Mouse (Mus musculus) megakaryocyte progenitor cell, adult 5-6 weeks (primary cell): ENCODE data around the gene Faf2. TPM values are rescaled to one million over a fixed set of nuclear protein-coding genes. Genes with fewer than 3 reads are reported as not detected.
A peak's percentile ranks its signal among the peaks of the same experiment; 100 is the strongest.

Experiments
- ATAC-seq: replicated peaks from 2 replicates; pipeline ENCODE4 v1.8.0; 2016; ENCODE audit warnings: mild to moderate bottlenecking, moderate TSS enrichment, inconsistent platforms; ENCODE audit not compliant: poor library complexity
- total RNA-seq, 2 experiments: library from RNA; stranded (forward) in 1 of 2; stranded (reverse) in 1 of 2; fragments of 157-497, 149-512 nt in 1 of 2; fragments of 200-1000 nt in 1 of 2; gene quantifications; 2 replicates each; pipeline versions ENCODE4 v1.2.3 to v1.2.4; 2015 to 2017

Gene Faf2
- total RNA-seq (2015) (40.8 and 43.9 TPM in 2 replicates), total RNA-seq (2017) (37.4 and 38.6 TPM in 2 replicates)

- ATAC-seq, result peak; percentile 99
Observed at GRCm38 (mm10) chr13:54621155-54621932, at the start of gene Faf2. Gene Faf2, plus strand, starts transcription at chr13:54621784.

DNA sequence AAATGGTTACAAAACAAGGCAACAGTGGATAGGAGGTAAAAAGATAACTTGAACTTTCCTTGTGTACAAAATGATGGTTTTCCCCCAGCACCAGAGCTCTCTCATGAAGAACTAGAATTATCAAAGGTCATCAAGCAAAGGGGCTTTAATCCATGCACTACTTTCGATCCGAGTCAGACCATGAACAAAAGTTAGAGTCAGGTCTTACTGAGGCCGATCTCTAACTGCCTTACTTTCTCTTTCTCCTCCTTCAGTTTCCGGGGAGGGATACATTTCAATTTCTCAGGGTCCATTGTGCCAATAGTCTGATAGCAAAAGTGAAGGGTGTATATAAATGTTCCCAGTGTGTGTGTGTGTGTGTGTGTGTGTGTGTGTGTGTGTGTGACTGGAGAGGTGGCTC lies 49.0 kb upstream of the Faf2 start:
- no peak for ATAC-seq

- peak; percentile 61 for ATAC-seq
Observed at GRCm38 (mm10) chr13:54574854-54575481, 46.6 kb upstream of the Faf2 start, which contains the start of gene Arl10. Gene Arl10, plus strand, starts transcription at chr13:54575015.

- no peak for ATAC-seq
Observed at GRCm38 (mm10) chr13:54575489-54575888, 46.1 kb upstream of the Faf2 start.

GRCm38 (mm10) chr13:54577652-54578507 lies 43.7 kb upstream of the Faf2 start:
- peak; percentile 76 for ATAC-seq

GRCm38 (mm10) chr13:54581385-54581784 lies 40.2 kb upstream of the Faf2 start:
- ATAC-seq, result no peak

DNA sequence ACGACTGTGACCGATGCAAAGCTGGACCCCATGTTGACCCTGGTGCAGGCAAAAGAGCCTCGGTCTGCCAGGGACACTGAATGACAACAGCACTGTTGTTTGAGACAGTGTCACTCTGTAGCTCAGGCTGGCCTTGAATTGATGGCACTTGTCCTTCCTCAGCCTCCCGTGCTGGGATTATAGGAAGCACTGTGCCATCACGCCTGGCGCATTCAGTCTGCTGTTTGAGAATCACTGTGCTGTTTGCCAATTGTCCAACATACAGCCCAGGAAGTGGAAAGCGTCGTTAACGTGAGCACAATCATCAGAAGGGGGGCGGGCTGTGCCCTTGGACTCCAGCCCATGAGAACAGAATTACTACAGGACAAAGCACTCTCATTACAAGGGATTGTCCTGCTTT lies 39.5 kb upstream of the Faf2 start:
- no peak for ATAC-seq

- ATAC-seq, result no peak
Observed at GRCm38 (mm10) chr13:54582860-54583259, 38.7 kb upstream of the Faf2 start.

DNA sequence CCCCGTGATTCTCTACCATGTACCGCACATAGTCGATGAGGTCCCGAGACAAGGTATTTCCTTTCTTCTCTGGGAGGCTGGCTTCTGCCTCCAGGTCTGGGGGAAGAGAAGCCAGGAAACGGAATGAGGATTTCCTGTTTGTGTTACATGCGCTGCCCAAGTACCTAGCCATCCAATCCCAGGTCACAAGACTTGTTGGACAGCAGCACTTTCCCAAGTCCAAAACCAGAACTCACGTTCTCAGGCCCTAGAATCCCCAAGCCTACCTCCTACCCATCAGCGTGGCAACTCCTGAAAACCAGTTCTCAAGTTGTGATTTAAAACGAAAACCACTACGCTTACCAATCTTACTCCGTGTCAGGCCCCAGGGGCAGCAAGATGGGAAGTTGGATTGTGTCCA lies 35.8 kb upstream of the Faf2 start:
- ATAC-seq, result no peak

DNA sequence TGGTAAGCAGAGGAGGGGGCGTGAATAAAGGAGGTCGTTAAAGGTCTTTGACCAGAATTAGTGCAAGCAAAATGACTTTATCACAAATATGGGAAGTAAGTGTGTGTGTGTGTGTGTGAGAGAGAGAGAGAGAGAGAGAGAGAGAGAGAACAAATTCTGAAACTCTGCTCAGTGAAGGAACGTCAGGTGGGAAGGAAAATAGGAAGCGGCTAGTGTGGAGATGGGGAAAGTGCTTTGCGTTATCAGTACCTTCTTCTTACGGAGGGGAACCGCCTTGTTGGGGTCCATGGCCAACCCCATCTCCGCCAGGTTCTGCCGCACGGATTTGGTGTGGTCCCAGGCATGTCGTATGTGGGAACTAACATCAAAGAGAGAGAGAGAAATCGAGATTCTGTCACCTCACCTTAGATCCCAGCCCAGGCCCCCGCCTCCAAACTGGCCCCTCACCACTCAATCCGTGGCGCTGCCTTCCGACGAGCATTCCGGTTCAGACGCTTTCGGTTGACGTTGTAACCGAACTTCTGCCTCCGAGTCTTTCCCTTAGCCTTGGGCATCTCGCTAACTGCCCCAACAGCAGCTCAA lies 32.1 kb upstream of the Faf2 start:
- peak; percentile 34 for ATAC-seq

GRCm38 (mm10) chr13:54589996-54590951 lies 31.3 kb upstream of the Faf2 start, which contains the start of the genes Nop16 and Higd2a:
Gene Nop16, minus strand, starts transcription at chr13:54590090.
Gene Higd2a, plus strand, starts transcription at chr13:54590207.
- peak; percentile 93 for ATAC-seq

DNA sequence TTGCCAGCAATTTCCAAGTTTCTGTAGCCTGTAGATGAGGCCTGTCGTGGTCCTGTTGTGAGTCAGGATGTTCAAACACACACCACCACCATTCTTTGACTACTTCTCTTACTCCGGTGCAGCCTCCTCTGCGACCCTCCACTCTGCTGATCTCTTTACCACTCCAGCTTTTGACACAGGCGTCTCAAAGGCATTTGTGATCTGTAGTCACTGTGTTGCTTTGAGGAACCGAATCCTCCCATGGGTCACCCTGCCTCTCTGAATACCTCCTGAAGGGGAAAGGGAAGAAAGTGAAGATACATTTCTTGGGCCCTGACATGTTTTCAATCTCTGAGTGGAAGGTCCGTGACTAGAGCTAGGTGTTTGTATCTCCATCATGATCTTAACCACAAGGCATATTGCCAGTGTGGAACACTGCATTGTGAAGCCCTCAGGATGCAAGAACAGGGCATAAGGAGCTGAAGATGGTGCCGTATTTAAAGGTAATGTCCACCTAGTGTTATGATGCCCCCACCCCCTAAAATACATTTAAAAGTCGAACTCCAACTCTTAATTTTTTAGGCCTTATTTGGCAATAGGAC lies 29.7 kb upstream of the Faf2 start:
- no peak for ATAC-seq

DNA sequence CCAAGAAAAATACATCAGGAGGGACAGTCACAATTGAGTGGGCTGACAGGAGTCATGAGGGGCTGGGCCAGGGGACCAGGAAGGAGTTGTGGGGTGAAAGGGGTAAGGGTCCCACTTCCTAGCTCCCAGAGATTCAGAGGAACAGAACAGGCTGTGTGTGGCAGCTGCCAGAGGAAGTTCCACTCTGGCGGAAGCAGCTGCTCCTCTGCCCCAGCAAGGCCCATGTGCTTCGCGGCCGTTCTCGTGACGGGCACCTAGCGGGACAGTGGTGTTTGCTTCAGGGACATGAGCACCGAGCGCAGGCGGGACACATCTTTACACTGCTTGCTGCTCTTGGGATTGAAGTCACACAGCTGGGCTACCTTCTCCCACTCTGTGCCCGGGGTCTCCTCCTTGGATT lies 28.0 kb upstream of the Faf2 start:
- no peak for ATAC-seq

DNA sequence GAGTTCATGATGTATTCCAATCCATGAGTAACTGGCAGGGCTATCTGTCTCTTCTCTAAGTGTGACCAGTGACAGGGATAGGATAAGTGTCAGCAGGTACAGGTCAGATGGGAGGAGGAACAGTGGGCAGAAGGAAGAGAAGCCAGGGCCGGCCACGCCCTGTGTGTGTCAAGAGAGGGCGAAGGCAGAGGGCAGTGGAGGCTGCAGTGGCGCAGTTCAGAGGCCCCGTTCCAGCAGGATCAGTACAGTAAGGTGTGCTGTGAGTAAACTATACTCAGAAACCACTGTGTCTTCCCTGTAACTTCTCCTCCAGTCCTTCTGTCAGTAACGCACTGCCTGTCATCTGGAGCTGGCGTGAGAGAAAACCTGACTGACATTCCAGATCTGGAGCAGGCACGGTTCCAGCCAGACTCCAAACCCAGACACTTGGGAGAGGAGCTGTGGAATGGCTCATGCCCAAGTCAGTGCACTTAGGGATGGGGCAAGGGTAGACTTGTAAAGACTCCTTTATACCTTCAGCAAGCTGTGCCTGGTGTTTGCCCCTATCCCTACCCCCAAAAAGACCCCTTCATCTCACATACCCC lies 25.4 kb upstream of the Faf2 start:
- no peak for ATAC-seq

DNA sequence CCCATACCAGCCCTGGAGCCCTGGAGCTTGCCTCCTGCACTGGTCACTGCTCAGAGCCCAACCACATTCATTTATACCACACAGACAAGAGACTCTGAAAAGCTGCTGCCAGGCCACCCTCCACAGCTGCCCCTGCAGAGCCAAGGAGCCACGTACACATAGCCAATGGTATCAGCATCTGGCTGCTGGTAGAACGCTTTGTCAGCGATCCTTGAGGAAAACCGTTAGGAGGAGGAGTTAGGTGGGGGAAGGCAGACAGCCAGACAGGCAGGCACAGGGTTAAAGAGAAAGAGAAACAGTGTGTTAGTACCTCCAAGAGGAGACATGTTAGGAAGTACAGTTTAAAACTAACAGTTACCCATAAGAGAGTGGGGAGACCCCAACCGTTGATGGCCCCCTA lies 24.7 kb upstream of the Faf2 start:
- no peak for ATAC-seq

- no peak for ATAC-seq
Observed at GRCm38 (mm10) chr13:54598622-54599143, 22.9 kb upstream of the Faf2 start.

GRCm38 (mm10) chr13:54602639-54603111 lies 18.9 kb upstream of the Faf2 start:
- no peak for ATAC-seq

DNA sequence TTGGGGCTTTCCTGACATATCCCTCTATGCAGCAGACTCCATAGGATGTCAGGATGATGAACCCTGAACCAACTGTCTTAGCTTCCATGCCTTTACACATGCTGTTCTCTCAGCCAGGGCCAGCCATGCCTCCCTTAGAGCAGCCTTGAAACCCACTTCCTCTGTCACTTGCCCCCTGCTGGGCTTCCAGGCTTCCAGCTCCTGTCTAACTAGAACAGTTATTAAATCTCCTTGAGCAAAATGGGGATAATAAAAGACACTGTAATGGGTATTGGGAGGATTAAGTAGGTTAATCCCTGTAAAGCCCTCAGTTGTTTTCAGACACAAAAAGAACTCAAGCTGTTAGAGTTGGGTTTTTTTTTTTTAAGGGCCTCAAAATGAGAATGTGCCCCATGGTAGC lies 18.1 kb upstream of the Faf2 start:
- no peak for ATAC-seq

GRCm38 (mm10) chr13:54604221-54604620 lies 17.4 kb upstream of the Faf2 start:
- ATAC-seq, result no peak
